Mouse (Mus musculus): ENCODE results near the gene Eif3c. TPM values are rescaled to one million over a fixed set of nuclear protein-coding genes. Genes with fewer than 3 reads are reported as not detected.

Eif3c gene
- total and polyA plus RNA-seq, 3 experiments: 233 to 819 (median 404) TPM

DNA sequence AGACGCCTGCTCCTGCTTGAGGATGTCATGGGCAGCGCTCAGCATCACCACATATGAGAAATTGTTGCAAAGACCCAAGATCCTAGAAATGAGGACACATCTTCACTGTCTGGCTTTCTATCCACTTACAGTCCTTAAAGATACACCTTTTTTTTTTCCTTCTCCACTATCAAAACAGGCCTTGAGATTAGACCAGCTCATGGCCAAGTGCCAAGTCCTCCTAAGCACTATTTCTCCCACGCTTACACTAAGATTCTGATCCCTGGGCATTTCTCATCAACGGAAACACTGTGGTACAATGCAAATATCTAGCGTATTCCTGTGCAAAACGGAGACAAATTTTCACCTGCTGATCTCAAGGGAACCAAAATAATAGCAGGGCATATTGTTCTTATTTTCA lies 15.4 kb upstream of the Eif3c start (continued):
- no peak for TF ChIP-seq NELFE (IDR thresholded peaks at IDR 0.05; ENCODE audit: low read depth, low read length)
- TF ChIP-seq CTCF (IDR thresholded peaks at IDR 0.05 in 2 of 3, conservative IDR thresholded peaks at IDR 0.05 in 1 of 3; ENCODE audit: control insufficient read depth in 1 of 3, insufficient read depth in 1 of 3, low read depth in 2 of 3, low read length in 3 of 3, poor library complexity in 1 of 3, severe bottlenecking in 1 of 3): no peak
- no peak for TF ChIP-seq TCF12 (IDR thresholded peaks at IDR 0.05; ENCODE audit: low read depth, low read length)
- no peak for TF ChIP-seq ZMIZ1 (IDR thresholded peaks at IDR 0.05; ENCODE audit: low read depth, low read length)
- peak; percentile 26 to 27; a peak in 1 of 4 replicates for TF ChIP-seq EP300 (IDR thresholded peaks at IDR 0.05; ENCODE audit: low read depth in 1 of 2, low read length in 2 of 2)
- TF ChIP-seq MEF2A (IDR thresholded peaks at IDR 0.05; ENCODE audit: extremely low read depth, insufficient replicate concordance, low read depth, low read length, poor library complexity, severe bottlenecking): no peak
- no peak for TF ChIP-seq MAX (IDR thresholded peaks at IDR 0.05; ENCODE audit: low read length)
- no peak for TF ChIP-seq HCFC1 (IDR thresholded peaks at IDR 0.05; ENCODE audit: low read depth, low read length)
- no peak for TF ChIP-seq MXI1 (IDR thresholded peaks at IDR 0.05; ENCODE audit: low read depth, low read length)
- peak; percentile 79 for TF ChIP-seq GATA1 (IDR thresholded peaks at IDR 0.05; ENCODE audit: low read depth, low read length)
- TF ChIP-seq RAD21 (IDR thresholded peaks at IDR 0.05; ENCODE audit: low read depth, low read length): no peak
- TF ChIP-seq MYC (IDR thresholded peaks at IDR 0.05; ENCODE audit: low read depth, low read length): no peak
- TF ChIP-seq RCOR1 (IDR thresholded peaks at IDR 0.05; ENCODE audit: low read depth, low read length): no peak
- no peak for TF ChIP-seq CHD1 (IDR thresholded peaks at IDR 0.05; ENCODE audit: low read depth, low read length)
- TF ChIP-seq USF2 (IDR thresholded peaks at IDR 0.05; ENCODE audit: borderline replicate concordance in 1 of 2, insufficient read depth in 1 of 2, low read depth in 1 of 2, low read length in 2 of 2): no peak
- no peak for TF ChIP-seq POLR2AphosphoS5 (IDR thresholded peaks at IDR 0.05; ENCODE audit: borderline replicate concordance, low read depth, low read length)
- no peak for TF ChIP-seq UBTF (IDR thresholded peaks at IDR 0.05; ENCODE audit: borderline replicate concordance, insufficient read depth, low read depth, low read length)

- no peaks in the 10 kb centered on the region for H3K9me3 ChIP-seq (replicated peaks; ENCODE audit: insufficient read depth, low read length)
- TF ChIP-seq CTCF (IDR thresholded peaks at IDR 0.05 in 2 of 3, conservative IDR thresholded peaks at IDR 0.05 in 1 of 3; ENCODE audit: control insufficient read depth in 1 of 3, insufficient read depth in 1 of 3, low read depth in 2 of 3, low read length in 3 of 3, poor library complexity in 1 of 3, severe bottlenecking in 1 of 3) (peak in 2 of 3 experiments; percentile 58 to 63; a peak in 5 of 6 replicates), RAD21 (IDR thresholded peaks at IDR 0.05; ENCODE audit: low read depth, low read length) (peak; percentile 48), POLR2AphosphoS2 (IDR thresholded peaks at IDR 0.05; ENCODE audit: low read length) (no peak), ZC3H11A (IDR thresholded peaks at IDR 0.05; ENCODE audit: low read depth, low read length) (peak; percentile 52), SMC3 (IDR thresholded peaks at IDR 0.05; ENCODE audit: low read depth, low read length) (peak; percentile 67), HCFC1 (IDR thresholded peaks at IDR 0.05; ENCODE audit: low read depth, low read length) (no peak), RCOR1 (IDR thresholded peaks at IDR 0.05; ENCODE audit: low read depth, low read length) (no peak), MEF2A (IDR thresholded peaks at IDR 0.05; ENCODE audit: extremely low read depth, insufficient replicate concordance, low read depth, low read length, poor library complexity, severe bottlenecking) (no peak)
- no peak overlapping the region for H3K27ac ChIP-seq (ENCODE audit: control insufficient read depth, low read depth, low read length)
- no peak overlapping the region for H3K4me3 ChIP-seq (ENCODE audit: control insufficient read depth in 1 of 2, insufficient read depth in 1 of 2, low read depth in 2 of 2, low read length in 2 of 2)
- peaks cover 0 to 16% of the 10 kb centered on the region in 2 experiments; a peak in 3 of 4 replicates for H3K36me3 ChIP-seq (ENCODE audit: control insufficient read depth in 1 of 2, insufficient read depth in 2 of 2, low read length in 2 of 2)
- DNase-seq (ENCODE audit: low read depth, low spot score): no peak
- H3K79me2 ChIP-seq (ENCODE audit: control insufficient read depth, insufficient read depth, low read length, poor library complexity): peaks cover 3% of the 10 kb centered on the region; the same call in 1 of the 2 replicates
- H3K27me3 ChIP-seq (ENCODE audit: control insufficient read depth in 1 of 2, insufficient read depth in 2 of 2, low read length in 2 of 2): no peaks in the 10 kb centered on the region
- peaks cover 7 to 19% of the 10 kb centered on the region in 2 experiments for H3K4me1 ChIP-seq (ENCODE audit: control insufficient read depth in 1 of 2, insufficient read depth in 2 of 2, low read length in 2 of 2)
- H3K9ac ChIP-seq (ENCODE audit: control insufficient read depth, low read depth, low read length, poor library complexity, severe bottlenecking): no peak overlapping the region
These were observed 13.0 kb upstream of the Eif3c start for GRCm38 (mm10) chr7:126579172-126579571.

Measured in MEL (cell line).